Mouse (Mus musculus) Muller cell, postnatal 12 days (primary cell): ENCODE measurements around the gene Cstl1.
A peak's percentile ranks its signal among the peaks of the same experiment; 100 is the strongest.
"Not testable (repeated sequence)": the region's sequence is repeated elsewhere in the genome, so short reads cannot be mapped to it uniquely, and the experiment has no call there.

Experiments
- DNase-seq: peaks from one replicate; pipeline ENCODE4 v3.0.0-alpha.2; 2015; ENCODE audit errors: inconsistent ontology term

The Cstl1 gene

GRCm38 (mm10) chr2:148750058-148750457, at the start of gene Cstl1:
Cstl1 (plus strand) TSS chr2:148750358.
- no peak for DNase-seq

DNA sequence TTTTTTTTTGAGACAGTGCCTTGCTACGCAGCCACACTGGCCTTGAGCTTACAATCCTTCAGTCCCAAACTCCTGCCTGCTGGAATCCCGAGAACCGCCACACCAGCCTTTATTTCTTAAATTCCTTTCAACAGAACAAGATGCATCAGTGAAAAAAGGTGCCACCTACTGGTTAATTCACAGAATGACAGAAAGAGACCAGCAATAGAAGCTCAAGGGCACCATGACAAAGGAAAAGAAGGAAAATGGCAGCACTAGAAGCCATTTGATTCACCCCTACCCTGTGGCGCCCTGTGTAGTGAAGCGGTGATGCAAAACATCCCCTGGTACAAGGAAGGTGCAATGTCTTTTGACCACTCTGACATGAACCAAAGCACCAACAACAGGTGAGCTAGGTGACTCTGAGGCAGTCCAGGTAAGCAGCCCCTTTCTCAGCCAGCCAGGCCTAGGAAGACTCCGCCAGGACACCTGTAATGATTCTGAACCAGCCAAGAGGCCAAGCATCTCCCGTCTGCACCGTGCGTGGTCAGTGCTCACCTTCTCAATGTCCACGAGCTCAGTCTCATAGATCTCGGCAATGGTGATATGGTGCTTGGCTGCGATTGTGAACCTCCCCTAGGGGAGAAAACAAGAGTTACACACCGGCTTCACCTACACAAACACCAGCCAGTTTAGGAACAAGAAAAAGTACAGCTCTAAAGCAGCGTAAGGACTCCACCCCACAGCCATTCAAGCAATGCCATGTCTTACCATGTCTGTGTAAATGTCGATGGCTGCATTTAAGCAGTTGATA, 43.6 kb upstream of the Cstl1 start:
- DNase-seq, result no peak

DNA sequence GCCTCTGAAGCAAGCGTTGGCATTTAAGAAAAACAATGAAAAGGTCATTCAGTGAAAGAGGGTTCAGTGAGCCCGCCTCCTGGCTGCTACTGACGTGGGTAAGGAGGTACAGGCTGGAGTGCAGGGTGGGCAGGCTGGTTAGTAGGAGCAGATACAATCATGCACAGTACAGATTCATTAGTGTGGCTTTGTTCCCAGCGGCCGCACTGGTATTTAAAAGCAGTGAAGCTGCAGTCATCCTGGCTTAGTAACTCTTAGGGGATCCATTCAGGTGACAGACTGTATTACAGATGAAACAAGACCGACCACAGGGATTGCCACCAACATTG, 43.0 kb upstream of the Cstl1 start:
- no peak for DNase-seq

DNA sequence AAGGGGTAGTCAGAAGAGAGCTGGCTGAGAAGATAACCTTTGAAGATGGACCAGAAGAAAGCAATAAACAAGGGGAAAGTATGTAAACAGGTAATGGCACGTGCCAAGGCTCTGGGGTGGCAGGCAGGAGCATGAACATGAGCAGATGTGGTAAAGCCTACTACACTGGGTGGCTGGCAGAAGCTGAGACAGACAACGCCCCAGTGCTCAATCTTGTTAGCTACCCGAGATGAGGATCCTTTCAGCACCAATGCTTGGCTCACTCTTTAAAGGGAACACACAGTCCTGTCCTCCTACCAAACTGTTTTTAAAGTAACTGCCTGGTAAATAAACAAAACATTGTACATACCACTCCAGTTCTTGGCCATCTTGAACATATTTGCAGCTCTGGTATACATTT, 37.8 kb upstream of the Cstl1 start:
- DNase-seq, result no peak

- DNase-seq, result no peak
These were observed 33.1 kb upstream of the Cstl1 start for GRCm38 (mm10) chr2:148717072-148717471.

- peak; percentile 6 for DNase-seq
These were observed 30.7 kb upstream of the Cstl1 start for GRCm38 (mm10) chr2:148719271-148719995.

- peak; percentile 57 for DNase-seq
These were observed 18.4 kb upstream of the Cstl1 start for GRCm38 (mm10) chr2:148731614-148732326.

GRCm38 (mm10) chr2:148732327-148733000, 17.7 kb upstream of the Cstl1 start, which contains the start of gene Napb:
Napb (minus strand) TSS chr2:148732467.
- DNase-seq, result peak; percentile 93

- DNase-seq, result no peak
These were observed 7.2 kb upstream of the Cstl1 start for GRCm38 (mm10) chr2:148743001-148743400.

DNA sequence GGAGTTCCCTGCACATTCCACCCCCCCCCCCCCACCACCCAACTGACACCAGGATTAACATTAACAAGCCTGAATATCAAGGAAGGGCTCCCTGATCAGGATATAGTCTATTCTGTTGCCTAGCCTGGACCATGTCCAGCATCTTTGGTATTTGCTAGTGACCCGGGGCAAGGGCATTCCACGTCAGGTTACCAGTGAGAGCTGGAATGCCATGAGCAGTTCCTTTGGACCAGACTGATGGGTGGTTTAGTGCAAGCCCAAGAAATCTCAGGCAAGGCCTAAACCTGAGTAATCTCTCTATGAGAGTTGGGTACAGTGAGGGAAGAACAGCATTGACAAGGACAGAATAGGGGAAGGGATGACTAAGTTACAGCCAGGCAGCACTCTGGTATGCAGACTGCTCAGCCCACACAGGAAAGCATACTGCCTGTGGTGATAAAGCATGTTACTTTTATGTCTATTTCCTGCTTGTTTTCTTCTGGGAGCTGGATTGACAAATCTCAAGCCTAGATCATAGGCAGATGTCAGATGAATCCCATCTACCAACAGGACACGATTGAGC, 6.2 kb upstream of the Cstl1 start:
- DNase-seq, result peak; percentile 19

- peak; percentile 77 for DNase-seq
These were observed 2.0 kb downstream of the Cstl1 start for GRCm38 (mm10) chr2:148751893-148752813.

- no peak for DNase-seq
These were observed 4.2 kb downstream of the Cstl1 start for GRCm38 (mm10) chr2:148754310-148754846.

- no peak for DNase-seq
These were observed 13.7 kb downstream of the Cstl1 start for GRCm38 (mm10) chr2:148763648-148764388.

- DNase-seq, result not testable (repeated sequence)
These were observed 21.2 kb downstream of the Cstl1 start, which contains the start of gene Cst11 for GRCm38 (mm10) chr2:148771397-148771796. Cst11 (minus strand) TSS chr2:148771497.

- no peak for DNase-seq
These were observed 31.6 kb downstream of the Cstl1 start, which contains the start of gene 8030411F24Rik for GRCm38 (mm10) chr2:148781709-148782108. 8030411F24Rik (plus strand) TSS chr2:148782009.

DNA sequence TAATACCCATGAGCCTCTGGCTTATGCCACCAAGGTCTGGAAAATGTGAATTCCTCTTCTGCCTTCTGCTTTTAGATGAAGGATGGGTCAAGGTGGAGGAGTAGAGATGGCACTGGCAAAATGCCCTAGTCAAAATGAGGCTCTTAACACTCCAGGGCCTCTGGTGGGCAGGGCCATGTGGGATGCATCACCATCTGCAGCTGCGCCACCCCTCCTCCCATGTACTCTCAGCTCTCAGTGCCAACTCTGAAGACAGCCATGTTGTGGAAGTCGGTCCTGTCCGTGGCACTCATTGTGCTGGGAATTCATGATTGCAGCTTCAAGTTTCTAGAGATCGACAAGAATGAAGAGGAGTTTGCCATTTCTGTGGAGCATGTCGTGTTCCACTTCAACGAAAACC, 39.0 kb downstream of the Cstl1 start, which contains the start of gene Cst12:
TSS of gene Cst12 (plus strand) at position 220 of the 400 bp plus-strand sequence.
- DNase-seq, result no peak

- DNase-seq, result no peak
These were observed 48.3 kb downstream of the Cstl1 start, which contains the start of gene Cst8 for GRCm38 (mm10) chr2:148798485-148798884. Cst8 (plus strand) TSS chr2:148798785.

DNA sequence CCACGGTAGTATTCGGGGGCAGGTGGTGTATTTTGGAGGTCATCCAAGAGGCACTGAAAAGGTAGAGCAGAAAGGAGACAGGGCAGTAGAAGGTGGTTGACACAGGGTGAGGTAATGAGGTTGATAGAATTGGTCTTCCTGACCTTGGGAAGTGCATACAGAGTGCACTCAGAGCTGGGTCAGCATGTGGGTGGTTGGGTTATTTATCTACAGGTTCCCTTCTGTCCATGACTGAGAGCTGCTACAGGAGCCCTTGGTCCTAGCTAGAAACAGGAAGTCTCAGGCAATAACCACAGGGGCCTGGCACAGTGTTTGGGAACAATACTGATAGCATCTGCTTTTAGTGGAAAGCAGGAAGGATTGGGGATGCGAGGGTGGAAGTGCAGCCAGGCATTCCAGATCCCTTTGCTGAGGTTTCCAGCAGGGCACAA, 51.3 kb downstream of the Cstl1 start:
- DNase-seq, result no peak
